In the genomic region with DNA sequence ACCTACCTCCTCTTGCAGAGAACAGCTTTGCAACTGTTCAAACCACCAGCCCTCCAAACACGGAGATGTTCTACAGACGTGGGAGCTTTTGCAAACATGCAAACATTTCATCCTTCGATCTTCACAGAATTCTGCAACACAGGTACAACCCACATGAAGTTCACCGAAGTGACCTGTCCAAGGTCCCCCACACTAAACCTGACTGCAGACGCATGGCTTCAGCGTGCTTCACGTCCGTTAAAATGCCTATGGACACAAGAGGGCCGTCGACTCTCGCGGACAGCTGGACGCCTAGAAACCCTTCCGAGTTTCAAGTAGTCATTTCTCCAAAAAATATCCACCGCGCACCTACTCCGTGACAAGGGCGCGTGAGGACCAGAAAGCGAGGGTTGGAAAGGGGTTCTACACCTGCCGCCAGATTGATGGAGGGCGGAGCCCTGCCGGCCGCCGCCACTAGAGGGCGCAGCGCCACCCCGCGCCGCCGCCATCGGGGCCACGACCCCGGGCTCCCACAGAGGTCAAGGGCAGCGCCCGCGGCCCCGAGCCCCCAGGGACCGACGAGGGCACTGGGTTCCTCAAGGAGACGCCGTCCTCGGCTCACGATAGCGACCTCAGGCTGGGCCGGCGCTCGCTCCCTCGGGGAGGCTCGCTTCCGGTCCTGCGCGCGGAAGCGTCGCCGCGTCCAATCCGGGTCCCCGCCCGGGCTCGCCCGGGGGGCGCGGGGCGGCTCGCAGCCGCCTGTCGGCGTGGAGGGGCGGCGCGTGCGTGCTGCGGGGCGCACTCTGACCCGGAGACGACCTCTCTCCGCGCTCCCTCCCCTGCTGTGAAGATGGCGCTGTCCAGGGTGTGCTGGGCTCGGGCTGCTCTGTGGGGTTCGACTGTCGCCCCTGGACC, we compare ENCODE assay signal across 8 mouse cellular contexts. TPM values are rescaled to one million over a fixed set of nuclear protein-coding genes. Genes with fewer than 3 reads are reported as not detected.
A peak's percentile ranks its signal among the peaks of the same experiment; 100 is the strongest.
DNase-seq lines count a peak whose midpoint lies in the region; ATAC-seq lines count a peak whose summit lies in the region.

TSS of gene Letmd1 (plus strand) at position 729 of the 894 bp plus-strand sequence.

- peak; percentile 93 for ATAC-seq in hindbrain, embryonic 15.5 days (ENCODE audit: low FRiP score, low read depth)

- WGBS in hindbrain, embryonic 15.5 days, result 2% methylated on average over 71 of the region's 84 CpGs

- no peaks in the 10 kb centered on the region for H3K27me3 ChIP-seq in hindbrain, embryonic 15.5 days

- peak within 1 kb of the TSS; percentile 86 for H3K27ac ChIP-seq in hindbrain, embryonic 15.5 days (replicated peaks)

- peak; percentile 90 for DNase-seq in ZHBTc4 (ENCODE audit: low read depth, low spot score)
- DNase-seq in cerebellum, postnatal 4 days (ENCODE audit: low spot score in 2 of 2), result peak; percentile 82 to 89
- DNase-seq in gastrocnemius, adult 18-20 months (ENCODE audit: low spot score), result peak; percentile 86
- peak; percentile 86 for DNase-seq in left cerebral cortex, adult 11 months (ENCODE audit: low spot score)
- peak; percentile 89 for DNase-seq in lung, postnatal 36 days
- peak; percentile 88 for DNase-seq in retina, embryonic 14.5 days (ENCODE audit: low spot score)
- DNase-seq in thymus, postnatal 36 days, result peak; percentile 89 to 92

- peak within 1 kb of the TSS; percentile 66 for H3K4me3 ChIP-seq in hindbrain, embryonic 15.5 days

- peaks cover 28% of the 10 kb centered on the region for H3K4me1 ChIP-seq in hindbrain, embryonic 15.5 days (replicated peaks)

- H3K9me3 ChIP-seq in hindbrain, embryonic 15.5 days, result no peaks in the 10 kb centered on the region

- H3K4me2 ChIP-seq in hindbrain, embryonic 15.5 days, result peak within 1 kb of the TSS; percentile 74

- peaks cover 8% of the 10 kb centered on the region; the same call in 1 of the 2 replicates for H3K36me3 ChIP-seq in hindbrain, embryonic 15.5 days

- peak within 1 kb of the TSS; percentile 81 for H3K9ac ChIP-seq in hindbrain, embryonic 15.5 days

RNA-seq across cellular contexts. Expression of gene Letmd1, which starts in this region (rescaled TPM):
- 1 to 10 TPM; 6.7 to 7.5 TPM for total RNA-seq in gastrocnemius, adult 18-20 months (2021)
- 55.5 and 56.7 TPM in 2 replicates for polyA plus RNA-seq in hindbrain, embryonic 15.5 days (2015; fragmentation: Nextera tagmentation; extraction: Ambion mirVana)

Comparison
In these comparisons a context has a peak if more than half of its experiments do, and no peak if none do; other contexts are left out.
1. Peak in every context shown above with its lines: DNase-seq, ATAC-seq, H3K4me3 ChIP-seq and H3K27ac ChIP-seq.